Mouse (Mus musculus): ENCODE results near the gene Coro7.

Coro7 gene

DNA sequence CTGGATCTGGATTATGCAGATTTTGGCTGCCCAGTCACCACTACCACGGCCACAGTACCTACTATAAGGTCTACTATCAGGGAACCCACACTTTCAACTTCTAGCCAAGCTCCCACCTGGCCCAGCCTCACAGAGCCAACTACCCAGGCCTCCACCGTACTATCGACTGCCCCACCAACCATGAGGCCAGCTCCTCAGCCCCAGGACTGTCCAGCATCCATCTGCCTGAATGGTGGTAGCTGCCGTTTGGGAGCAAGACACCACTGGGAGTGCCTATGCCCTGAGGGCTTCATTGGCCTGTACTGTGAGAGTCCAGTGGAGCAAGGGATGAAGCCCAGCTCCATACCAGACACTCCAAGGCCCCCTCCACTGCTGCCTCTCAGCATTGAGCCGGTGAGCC is 30.4 kb downstream of the Coro7 start:
- CTCF ChIA-PET, result interaction anchor here (0.5 kb wide), 1 partner anchor 31 kb away, joined by 4 read pairs; no protein-coding TSS in a partner anchor

- CTCF ChIA-PET, result interaction anchor here (0.5 kb wide), 1 partner anchor 32 kb away, joined by 4 read pairs; no protein-coding TSS in a partner anchor
Observed at GRCm38 (mm10) chr16:4648416-4649023, 31.1 kb downstream of the Coro7 start.

GRCm38 (mm10) chr16:4647651-4648141 is 31.9 kb downstream of the Coro7 start:
- CTCF ChIA-PET, result interaction anchor here (0.6 kb wide), 1 partner anchor 113 kb away, joined by 18 read pairs; no protein-coding TSS in a partner anchor

GRCm38 (mm10) chr16:4646831-4647230 is 32.7 kb downstream of the Coro7 start:
- CTCF ChIA-PET, result no interaction called here

DNA sequence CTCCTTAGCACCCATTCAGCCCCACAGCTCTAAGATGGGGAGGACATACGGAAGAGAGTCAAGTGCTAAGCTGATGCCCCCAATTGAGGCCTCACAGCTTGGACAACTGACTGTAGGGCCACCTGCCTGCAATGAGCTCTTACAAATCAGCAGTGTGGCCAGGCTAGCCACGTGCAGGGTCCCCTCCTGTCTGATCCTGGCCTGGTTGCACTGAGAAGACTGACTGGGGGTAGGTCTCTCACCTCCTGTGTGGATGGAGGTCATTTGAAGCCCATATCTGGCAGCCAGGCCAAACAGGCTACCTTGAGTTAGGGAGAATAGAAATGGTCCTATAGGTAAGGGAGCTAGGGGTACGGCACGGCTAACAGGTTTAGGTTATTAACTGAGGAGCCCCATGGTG is 33.7 kb downstream of the Coro7 start:
- CTCF ChIA-PET, result no interaction called here

DNA sequence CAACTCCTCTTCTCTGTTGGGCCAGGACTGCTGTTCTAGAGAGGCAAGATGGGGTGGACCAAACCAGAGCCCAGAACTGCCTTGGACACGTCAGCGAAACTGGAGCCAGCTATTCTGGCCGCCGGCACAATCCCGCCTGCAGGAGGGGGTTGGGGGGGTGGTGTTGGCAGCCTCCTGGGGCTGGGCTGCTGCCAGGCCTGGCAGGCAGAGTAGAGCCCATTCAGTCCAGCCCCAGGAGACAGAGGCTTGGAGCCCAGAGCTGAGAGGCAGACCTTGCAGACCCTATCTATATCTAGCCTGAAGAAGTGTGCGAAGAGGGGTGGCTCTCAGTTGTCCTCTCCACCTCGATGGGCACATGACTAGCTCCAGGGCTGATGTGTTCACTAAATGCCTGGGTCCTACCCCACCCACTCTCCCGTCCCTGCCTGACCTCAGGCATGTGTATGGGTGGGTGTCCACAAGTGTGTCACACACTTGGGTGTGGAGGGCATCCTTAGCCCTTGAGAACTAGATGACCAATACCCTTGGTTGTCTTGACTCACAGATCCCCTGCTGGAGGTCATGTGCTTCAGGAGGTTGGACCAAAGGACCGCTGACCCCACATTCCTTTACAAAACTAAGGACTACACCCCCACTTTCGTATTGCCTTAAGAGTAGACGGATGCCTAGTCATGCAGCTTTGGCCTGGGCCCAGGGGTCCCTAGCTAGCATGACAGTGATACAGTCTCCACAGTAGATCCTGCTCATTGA is 35.7 kb downstream of the Coro7 start:
- CTCF ChIA-PET, result interaction anchor here (1.1 kb wide), 1 partner anchor 59 kb away, joined by 3 read pairs; no protein-coding TSS in a partner anchor

- CTCF ChIA-PET, result interaction anchor here (0.7 kb wide), 1 partner anchor 368 kb away, joined by 19 read pairs; no protein-coding TSS in a partner anchor
Observed at GRCm38 (mm10) chr16:4642937-4643336, 36.6 kb downstream of the Coro7 start.

DNA sequence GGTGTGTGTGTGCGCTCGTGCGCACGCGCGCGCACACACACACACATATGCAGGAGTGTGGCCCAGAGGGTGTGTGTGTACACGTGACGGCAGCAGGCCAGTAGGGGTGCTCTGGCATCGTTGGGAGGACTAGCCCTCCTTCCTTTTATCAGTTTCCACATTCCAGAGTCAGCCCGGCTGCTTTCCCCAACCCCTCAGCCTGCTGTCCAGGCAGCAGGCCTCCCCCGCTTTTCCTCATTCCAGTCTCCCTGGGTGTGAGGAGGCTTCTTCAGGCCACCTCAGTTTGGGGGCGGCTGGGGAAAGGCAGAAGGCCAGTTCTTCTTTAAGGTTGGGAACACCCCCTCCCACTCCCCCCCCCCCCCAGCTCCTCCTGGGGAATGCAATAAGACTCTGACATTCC is 37.4 kb downstream of the Coro7 start:
- CTCF ChIA-PET, result interaction anchor here (0.6 to 0.7 kb wide), 2 partner anchors 56 to 368 kb away, joined by 7 to 19 read pairs; no protein-coding TSS in a partner anchor

DNA sequence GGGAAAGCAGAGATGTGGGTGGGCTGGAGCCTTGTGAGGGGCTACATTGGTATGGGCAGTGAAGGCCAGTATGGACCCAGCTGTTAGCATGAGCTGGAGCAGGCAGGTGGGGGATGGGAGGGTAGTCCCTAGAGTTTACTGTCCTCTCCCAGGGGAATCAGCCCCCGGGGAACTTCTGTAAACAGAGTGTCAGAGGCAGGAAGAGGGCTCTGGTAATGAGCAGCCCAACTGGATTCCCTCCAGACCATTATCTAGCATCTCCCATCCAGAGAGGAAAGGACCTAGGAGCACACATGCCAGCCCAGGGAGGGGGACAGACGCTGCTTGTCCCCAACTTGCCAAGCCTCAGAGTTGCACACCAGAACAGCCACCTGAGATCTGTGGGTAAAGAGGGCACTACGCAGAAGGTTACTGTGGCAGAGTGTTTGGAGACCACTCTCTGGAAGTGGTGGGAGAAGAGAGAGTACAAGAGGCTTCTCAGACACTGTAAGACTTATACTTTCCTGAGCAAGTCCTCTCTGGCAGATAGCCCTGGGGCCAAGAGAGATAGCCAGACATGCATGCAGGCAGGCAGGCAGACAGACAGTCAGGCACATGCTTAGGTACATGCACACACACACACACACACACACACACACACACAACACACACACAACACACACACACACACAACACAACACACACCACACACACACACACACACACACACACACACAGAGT is 38.3 kb downstream of the Coro7 start:
- CTCF ChIA-PET, result no interaction called here

DNA sequence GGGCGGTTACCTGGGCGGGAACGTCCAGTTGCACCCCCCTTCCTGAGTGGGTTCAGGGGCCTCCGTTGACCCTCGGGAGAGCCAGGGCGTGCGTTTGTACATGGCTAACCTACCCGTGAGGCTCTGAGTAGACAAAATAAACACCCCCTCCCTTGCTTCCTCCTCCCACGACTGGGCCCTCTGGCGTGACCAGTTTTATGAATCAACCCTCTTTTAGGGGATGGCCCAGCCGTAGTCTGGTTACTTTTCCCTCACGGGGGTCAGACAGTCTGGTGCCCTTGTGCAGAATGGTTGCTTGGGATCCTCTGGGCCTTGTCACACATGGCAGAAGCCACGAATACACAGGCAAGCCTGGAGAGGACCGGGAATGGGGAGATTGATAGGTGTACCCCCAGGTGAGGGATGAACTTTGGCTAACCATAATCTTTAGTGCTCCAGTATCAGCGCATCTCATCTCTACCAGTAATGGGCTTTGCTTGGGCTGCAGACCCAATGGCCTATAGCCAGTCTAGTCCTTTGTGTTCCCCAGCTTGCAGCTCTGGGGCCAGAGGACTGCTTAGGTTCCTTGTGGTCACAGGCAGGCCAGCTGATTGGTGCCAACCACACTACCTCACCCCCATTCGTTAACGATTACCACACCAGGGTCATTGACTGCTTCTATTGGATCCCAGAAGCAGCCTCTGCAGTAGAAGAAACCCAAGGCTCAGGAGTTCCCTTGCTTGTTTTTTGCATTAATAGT is 39.1 kb downstream of the Coro7 start:
- CTCF ChIA-PET, result no interaction called here

DNA sequence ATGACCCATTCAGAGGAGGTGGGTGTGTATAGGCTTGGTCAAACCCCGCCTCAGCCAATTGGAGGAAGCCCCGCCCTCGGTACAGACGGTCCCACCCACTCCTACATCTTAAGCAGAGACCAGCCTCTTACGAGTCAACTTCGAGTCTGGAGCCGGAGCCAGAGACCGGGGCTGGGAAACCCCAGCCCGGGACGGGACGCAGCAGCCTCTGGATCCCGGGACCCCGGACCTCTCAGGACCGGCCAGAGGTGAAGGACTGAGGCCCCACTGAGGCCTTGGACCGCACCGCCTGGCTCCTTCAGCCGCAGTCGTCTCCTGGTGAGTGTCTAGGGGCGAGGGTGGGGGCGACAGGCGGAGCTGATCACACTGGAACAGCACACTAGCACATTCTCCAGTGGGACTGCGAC is 39.7 kb downstream of the Coro7 start, which contains the start of the genes Vasn and Dnaja3:
Gene Vasn (plus strand): TSS at position 111 of the 407 bp plus-strand sequence.
Gene Dnaja3 (plus strand): TSS at position 159 of the 407 bp plus-strand sequence.
- CTCF ChIA-PET, result no interaction called here

DNA sequence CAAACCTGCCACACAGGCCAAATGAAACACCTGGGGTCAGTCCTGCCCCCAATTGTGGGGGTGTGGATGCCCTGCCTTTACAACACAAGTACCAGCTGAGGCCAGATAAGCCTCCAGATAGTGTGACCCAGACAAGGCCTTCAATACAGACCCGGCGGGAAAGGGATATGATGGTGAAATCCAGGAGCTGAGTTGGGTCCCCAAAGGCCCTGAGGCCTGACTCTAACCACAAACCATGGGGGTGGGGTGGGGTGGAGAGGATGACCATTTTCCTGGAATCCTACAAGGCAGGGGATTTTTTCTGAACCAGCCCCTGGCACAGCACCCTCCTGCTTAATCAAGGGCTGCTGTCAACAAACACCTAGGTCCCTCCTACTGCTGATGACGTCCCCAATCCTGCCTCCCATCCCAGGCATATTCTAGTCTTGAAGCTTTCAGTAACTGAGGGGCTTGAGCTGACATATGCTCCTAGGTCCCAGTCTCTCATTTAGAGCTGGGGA is 40.6 kb downstream of the Coro7 start:
- CTCF ChIA-PET, result no interaction called here

GRCm38 (mm10) chr16:4635760-4636159 is 43.8 kb downstream of the Coro7 start:
- CTCF ChIA-PET, result no interaction called here

- CTCF ChIA-PET, result interaction anchor here (0.6 kb wide), 1 partner anchor 83 kb away, joined by 4 read pairs; no protein-coding TSS in a partner anchor
Observed at GRCm38 (mm10) chr16:4634681-4635080, 44.9 kb downstream of the Coro7 start.

GRCm38 (mm10) chr16:4633661-4634060 is 45.9 kb downstream of the Coro7 start:
- CTCF ChIA-PET, result no interaction called here

DNA sequence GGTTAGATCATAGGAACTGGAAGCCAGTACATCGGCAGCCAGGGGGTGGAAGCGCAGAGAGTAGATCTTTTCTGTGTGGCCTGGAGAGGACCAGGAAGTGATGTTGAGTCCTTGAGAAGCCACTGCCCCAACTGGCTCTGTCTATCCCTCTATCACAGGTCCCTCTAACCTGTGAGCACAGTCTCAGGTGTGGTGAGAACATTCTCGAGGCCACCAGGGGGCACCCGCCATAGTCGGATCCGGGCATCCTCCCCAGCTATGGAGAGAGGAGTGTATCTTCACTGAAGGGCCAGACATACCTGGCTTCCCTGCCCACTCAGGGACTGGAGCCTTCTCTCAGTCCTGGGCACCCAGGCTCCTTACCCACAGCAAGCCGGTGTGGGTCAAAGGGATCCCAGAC is 47.5 kb downstream of the Coro7 start:
- CTCF ChIA-PET, result no interaction called here

DNA sequence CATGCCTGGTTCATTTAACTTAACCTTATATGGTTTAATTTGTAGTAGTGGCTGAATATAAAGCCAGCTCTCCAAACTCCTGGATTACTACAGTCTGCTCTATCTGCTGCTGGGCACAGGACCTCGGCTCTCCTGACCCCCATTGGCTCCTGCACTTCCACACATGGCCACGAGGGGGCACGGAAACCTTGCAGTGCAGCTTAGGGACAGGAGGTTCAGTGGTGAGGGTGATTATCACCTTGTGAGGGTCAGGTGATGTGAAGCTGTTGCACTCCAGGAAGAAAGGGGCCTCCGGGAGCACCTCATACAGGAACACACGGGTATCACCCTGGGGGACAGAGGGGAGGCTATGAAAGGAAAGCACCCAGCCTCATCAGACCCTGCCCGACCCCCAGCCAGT is 49.6 kb downstream of the Coro7 start:
- CTCF ChIA-PET, result interaction anchor here (0.6 kb wide), 2 partner anchors 15 to 140 kb away, joined by 3 to 13 read pairs; no protein-coding TSS in a partner anchor

DNA sequence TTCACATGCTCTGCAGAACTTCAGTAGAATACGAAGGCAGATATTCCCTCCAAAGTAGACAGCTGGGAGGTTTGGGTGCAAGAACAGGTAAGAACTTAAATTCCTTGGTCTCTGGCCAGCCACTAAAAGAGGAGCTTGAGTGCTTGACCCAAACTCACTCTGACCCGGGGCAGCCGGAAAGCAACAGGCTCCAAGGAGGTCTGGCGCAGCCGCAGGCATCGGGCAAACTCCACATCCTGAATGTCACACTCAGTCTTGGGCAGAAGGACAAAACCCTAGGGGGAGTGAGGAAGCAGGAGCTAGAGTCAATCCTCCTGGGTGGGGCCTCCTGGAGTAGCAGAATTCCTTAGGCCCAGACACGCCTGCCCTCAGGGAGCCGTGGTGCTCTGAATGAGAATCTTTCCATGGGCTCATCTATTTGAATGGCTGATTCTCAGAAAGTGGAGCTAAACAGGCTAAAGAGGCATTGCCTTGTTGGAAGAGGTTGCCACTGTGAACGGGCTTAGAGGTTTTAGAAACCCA is 50.6 kb downstream of the Coro7 start:
- CTCF ChIA-PET, result interaction anchor here (0.6 kb wide), 1 partner anchor 40 kb away, joined by 3 read pairs; no protein-coding TSS in a partner anchor

DNA sequence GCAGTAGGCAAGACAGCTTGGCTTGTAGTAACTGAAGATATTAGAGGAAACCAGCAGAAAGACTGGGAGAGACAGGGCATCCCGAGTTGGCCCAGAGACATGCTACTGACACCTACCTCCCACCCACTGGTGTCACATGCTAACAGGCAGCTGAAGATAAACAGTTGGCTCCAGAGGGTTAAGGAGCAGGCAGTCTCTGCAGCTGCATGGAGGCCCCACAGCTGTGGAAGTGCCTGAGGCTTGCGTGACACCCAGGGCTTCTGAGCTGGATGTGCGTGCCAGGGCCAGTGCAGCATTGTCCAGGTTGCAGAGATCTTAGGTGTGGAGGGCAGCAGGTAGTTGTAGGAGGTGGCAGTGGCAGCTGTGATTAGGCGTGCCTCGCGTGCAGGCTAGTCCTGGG is 52.5 kb downstream of the Coro7 start:
- CTCF ChIA-PET, result interaction anchor here (0.5 kb wide), 1 partner anchor 67 kb away, joined by 5 read pairs; the partner anchor contains the start of gene Tfap4

GRCm38 (mm10) chr16:4624481-4625110 is 55.0 kb downstream of the Coro7 start, which contains the start of gene Pam16:
Pam16 (minus strand) TSS chr16:4624988.
- CTCF ChIA-PET, result no interaction called here

All from spleen, embryonic (tissue).